Mouse (Mus musculus) Muller cell, postnatal 12 days (primary cell): ENCODE data around the gene Pnpla5.

Source experiments
- DNase-seq: peaks from one replicate; pipeline ENCODE4 v3.0.0-alpha.2; 2015; ENCODE audit errors: inconsistent ontology term

The Pnpla5 gene

GRCm38 (mm10) chr15:84069455-84070050 lies 53.4 kb downstream of the Pnpla5 start:
- no peak for DNase-seq

GRCm38 (mm10) chr15:84065701-84066100 lies 57.3 kb downstream of the Pnpla5 start:
- no peak for DNase-seq

- no peak for DNase-seq
Measured at GRCm38 (mm10) chr15:84065140-84065539, 57.8 kb downstream of the Pnpla5 start, which contains the start of gene Efcab6. Gene Efcab6 (minus strand): TSS chr15:84065379.
